Mouse (Mus musculus): ENCODE measurements at regions not wholly inside any gene's neighbourhood (a gene's known extent, or its start where the extent isn't known, plus 50 kb on each side); places are given as distances from the start of the nearest gene placed in this dataset.

DNA sequence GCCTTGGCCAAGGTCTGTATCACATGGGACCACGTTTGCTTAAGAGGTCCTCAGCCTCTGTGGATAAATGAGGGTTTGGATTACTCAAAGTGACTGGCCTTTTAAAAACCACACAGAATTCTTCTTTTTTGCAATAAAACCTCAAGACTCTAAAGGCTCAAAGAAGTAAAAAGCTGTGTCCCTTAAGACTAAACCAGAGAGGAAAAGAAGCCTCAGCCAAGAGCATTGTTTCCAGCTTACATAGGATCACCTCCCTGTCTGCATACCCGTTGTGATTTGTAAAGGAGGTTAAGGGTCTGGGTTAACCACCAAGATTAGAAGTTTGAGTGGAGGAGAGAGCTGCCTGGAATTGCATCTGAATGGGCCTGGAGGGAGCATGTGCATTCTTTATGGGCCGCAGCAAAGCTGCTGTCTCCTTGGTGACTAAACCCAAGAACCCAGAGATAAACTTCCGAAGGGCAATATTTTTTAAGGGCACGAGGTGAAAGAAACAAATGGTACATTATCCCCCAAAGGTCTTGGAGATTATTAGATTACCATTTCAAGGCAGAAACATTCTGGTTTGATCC lies 297.4 kb downstream of the Cxcl12 start:
- 39% methylated on average over 5 of the region's 5 CpGs for WGBS

DNA sequence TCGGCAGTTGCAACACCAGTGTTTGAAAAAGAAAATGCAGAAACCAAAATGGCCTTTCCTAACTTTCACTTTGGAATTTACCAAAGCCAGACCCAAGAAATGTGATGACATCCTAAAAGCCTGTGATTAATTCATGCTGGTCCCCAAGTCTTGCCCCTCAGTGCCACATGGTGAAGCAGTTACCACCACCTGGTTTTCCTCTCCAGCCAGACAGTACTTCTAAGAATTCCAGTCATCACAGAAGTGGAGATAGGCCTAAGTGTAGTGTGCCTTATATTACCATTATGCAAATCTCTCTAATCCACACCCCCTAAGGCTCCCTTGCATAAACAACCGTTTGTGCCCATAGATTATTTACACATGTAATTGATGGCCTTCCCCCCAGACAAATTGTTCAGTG lies 311.0 kb downstream of the Cxcl12 start:
- Histone ChIP-seq H3K27me3 (ENCODE audit: insufficient read depth, low read length) (no peaks in the 10 kb centered on the region), H3K4me3 (ENCODE audit: low read depth, low read length) (no peak overlapping the region), H3K4me2 (ENCODE audit: low read depth) (no peak overlapping the region), H3K4me1 (ENCODE audit: insufficient read depth) (no peaks in the 10 kb centered on the region), H3K9me3 (ENCODE audit: low read length) (no peaks in the 10 kb centered on the region), H3K36me3 (ENCODE audit: insufficient read depth) (no peaks in the 10 kb centered on the region), H3K9ac (no peak overlapping the region), H3K27ac (ENCODE audit: low read depth, low read length) (no peak overlapping the region)
- WGBS: 56% methylated on average over 2 of the region's 2 CpGs
- no peak for TF ChIP-seq CTCF (IDR thresholded peaks at IDR 0.05; ENCODE audit: low read depth)
- ATAC-seq: no peak
- no peak for DNase-seq

More for the DNA sequence above, 297.4 kb downstream of the Cxcl12 start:
- no peak for TF ChIP-seq CTCF (IDR thresholded peaks at IDR 0.05; ENCODE audit: low read depth)
- DNase-seq (no peak), ATAC-seq (no peak)
- Histone ChIP-seq H3K4me1 (ENCODE audit: insufficient read depth) (no peaks in the 10 kb centered on the region), H3K9me3 (ENCODE audit: low read length) (no peaks in the 10 kb centered on the region), H3K36me3 (ENCODE audit: insufficient read depth) (no peaks in the 10 kb centered on the region), H3K27me3 (ENCODE audit: insufficient read depth, low read length) (no peaks in the 10 kb centered on the region), H3K9ac (no peak overlapping the region), H3K27ac (ENCODE audit: low read depth, low read length) (no peak overlapping the region), H3K4me3 (ENCODE audit: low read depth, low read length) (no peak overlapping the region), H3K4me2 (ENCODE audit: low read depth) (no peak overlapping the region)

DNA sequence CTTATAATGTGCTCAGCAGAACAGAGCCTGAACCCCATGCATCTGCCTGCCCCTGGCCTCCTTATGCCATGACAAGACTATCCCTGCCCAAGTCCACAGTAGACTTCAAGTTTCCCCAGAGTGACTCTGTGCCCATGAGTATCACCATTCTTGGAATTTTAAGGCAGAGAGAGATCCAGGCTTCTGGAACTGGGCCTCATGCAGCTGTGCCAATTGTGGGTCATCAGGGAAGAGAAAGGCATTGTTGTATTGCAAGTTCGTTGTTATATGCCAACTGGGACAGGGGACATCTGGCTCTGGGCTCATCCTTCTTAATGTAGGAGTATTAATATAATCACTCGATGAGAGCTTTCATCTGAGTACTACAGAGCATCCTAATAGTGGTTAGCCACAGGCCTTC lies 312.1 kb downstream of the Cxcl12 start:
- WGBS: 83% methylated on average over 2 of the region's 2 CpGs

GRCm38 (mm10) chr6:117489161-117489560 lies 320.8 kb downstream of the Cxcl12 start:
- TF ChIP-seq CTCF (IDR thresholded peaks at IDR 0.05; ENCODE audit: low read depth): no peak
- H3K9me3 ChIP-seq (ENCODE audit: low read length): no peaks in the 10 kb centered on the region
- DNase-seq: no peak
- 90% methylated on average over 4 of the region's 4 CpGs for WGBS
- no peak overlapping the region for H3K4me3 ChIP-seq (ENCODE audit: low read depth, low read length)
- no peak overlapping the region for H3K9ac ChIP-seq
- H3K4me2 ChIP-seq (ENCODE audit: low read depth): no peak overlapping the region
- ATAC-seq: no peak
- no peaks in the 10 kb centered on the region for H3K36me3 ChIP-seq (ENCODE audit: insufficient read depth)
- H3K27ac ChIP-seq (ENCODE audit: low read depth, low read length): no peak overlapping the region
- H3K4me1 ChIP-seq (ENCODE audit: insufficient read depth): no peaks in the 10 kb centered on the region
- no peaks in the 10 kb centered on the region for H3K27me3 ChIP-seq (ENCODE audit: insufficient read depth, low read length)

More for the DNA sequence above, 312.1 kb downstream of the Cxcl12 start:
- no peak for TF ChIP-seq CTCF (IDR thresholded peaks at IDR 0.05; ENCODE audit: low read depth)
- ATAC-seq: no peak
- Histone ChIP-seq H3K4me3 (ENCODE audit: low read depth, low read length) (no peak overlapping the region), H3K4me1 (ENCODE audit: insufficient read depth) (no peaks in the 10 kb centered on the region), H3K9ac (no peak overlapping the region), H3K27ac (ENCODE audit: low read depth, low read length) (no peak overlapping the region), H3K36me3 (ENCODE audit: insufficient read depth) (no peaks in the 10 kb centered on the region), H3K4me2 (ENCODE audit: low read depth) (no peak overlapping the region), H3K9me3 (ENCODE audit: low read length) (no peaks in the 10 kb centered on the region), H3K27me3 (ENCODE audit: insufficient read depth, low read length) (no peaks in the 10 kb centered on the region)
- DNase-seq: no peak

DNA sequence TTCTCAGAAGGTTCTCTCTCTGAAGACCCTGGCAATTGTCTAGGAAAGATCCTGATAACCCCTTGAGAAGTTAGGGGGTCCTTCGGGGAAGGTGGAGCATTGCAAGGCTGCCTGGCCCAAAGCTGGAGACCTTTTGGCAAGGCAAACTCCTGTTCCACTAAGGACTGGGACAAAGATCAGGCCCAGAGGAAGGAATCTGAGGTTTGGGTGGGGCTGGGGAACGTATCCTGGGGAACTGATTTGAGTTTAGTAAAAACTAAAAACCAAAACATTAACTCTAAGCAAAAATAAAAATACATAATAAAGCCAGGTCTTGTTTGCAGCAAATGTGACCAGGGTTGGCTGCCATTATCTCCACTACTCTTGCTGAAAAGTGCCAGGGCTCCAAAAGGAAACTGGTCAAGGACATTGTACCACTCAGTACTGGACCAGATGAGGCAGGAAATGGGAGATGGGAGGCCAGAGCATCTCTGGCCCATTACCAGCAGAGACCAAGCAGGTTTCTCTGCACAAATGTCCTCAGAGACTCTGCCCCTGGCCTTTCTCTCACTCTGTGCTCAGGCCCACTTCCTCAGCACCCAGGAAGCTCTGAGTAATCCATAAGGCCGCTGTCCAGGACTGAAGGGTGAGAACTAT lies 321.5 kb downstream of the Cxcl12 start:
- WGBS: 92% methylated on average over 3 of the region's 3 CpGs
- no peak overlapping the region for H3K4me2 ChIP-seq (ENCODE audit: low read depth)
- H3K27me3 ChIP-seq (ENCODE audit: insufficient read depth, low read length): no peaks in the 10 kb centered on the region
- ATAC-seq (no peak), DNase-seq (no peak)
- H3K4me1 ChIP-seq (ENCODE audit: insufficient read depth): no peaks in the 10 kb centered on the region
- TF ChIP-seq CTCF (IDR thresholded peaks at IDR 0.05; ENCODE audit: low read depth): no peak
- H3K36me3 ChIP-seq (ENCODE audit: insufficient read depth): no peaks in the 10 kb centered on the region
- no peaks in the 10 kb centered on the region for H3K9me3 ChIP-seq (ENCODE audit: low read length)
- H3K27ac ChIP-seq (ENCODE audit: low read depth, low read length): no peak overlapping the region
- H3K9ac ChIP-seq: no peak overlapping the region
- H3K4me3 ChIP-seq (ENCODE audit: low read depth, low read length): no peak overlapping the region

GRCm38 (mm10) chr6:117494971-117495370 lies 326.6 kb downstream of the Cxcl12 start:
- no peaks in the 10 kb centered on the region for H3K9me3 ChIP-seq (ENCODE audit: low read length)
- TF ChIP-seq CTCF (IDR thresholded peaks at IDR 0.05; ENCODE audit: low read depth): no peak
- H3K4me3 ChIP-seq (ENCODE audit: low read depth, low read length): no peak overlapping the region
- no peak overlapping the region for H3K27ac ChIP-seq (ENCODE audit: low read depth, low read length)
- no peak overlapping the region for H3K9ac ChIP-seq
- DNase-seq (no peak), ATAC-seq (no peak)
- WGBS: 90% methylated on average over 1 of the region's 1 CpGs
- no peaks in the 10 kb centered on the region for H3K4me1 ChIP-seq (ENCODE audit: insufficient read depth)
- H3K36me3 ChIP-seq (ENCODE audit: insufficient read depth): no peaks in the 10 kb centered on the region
- H3K4me2 ChIP-seq (ENCODE audit: low read depth): no peak overlapping the region
- no peaks in the 10 kb centered on the region for H3K27me3 ChIP-seq (ENCODE audit: insufficient read depth, low read length)

DNA sequence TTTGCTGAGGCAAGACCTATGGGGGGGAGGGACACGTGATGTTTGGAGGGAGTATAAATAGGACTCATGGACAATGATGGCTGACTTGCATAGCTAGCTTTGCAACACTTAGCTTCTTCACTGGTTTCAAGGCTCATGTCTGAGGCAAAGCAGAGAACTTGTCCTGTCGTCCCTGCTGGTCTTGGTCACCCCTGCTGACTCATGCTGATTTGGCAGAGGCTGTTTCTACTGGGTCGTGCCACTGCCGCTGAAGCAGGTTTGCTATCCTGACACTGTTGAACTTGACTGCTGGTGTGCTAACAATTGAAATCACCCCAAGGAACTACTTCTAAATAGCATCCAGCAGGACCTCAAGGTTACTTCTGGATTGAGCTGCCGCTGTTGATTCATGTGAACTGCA lies 329.0 kb downstream of the Cxcl12 start:
- Histone ChIP-seq H3K4me3 (ENCODE audit: low read depth, low read length) (no peak overlapping the region), H3K36me3 (ENCODE audit: insufficient read depth) (no peaks in the 10 kb centered on the region), H3K27me3 (ENCODE audit: insufficient read depth, low read length) (no peaks in the 10 kb centered on the region), H3K4me2 (ENCODE audit: low read depth) (no peak overlapping the region), H3K9me3 (ENCODE audit: low read length) (no peaks in the 10 kb centered on the region), H3K27ac (ENCODE audit: low read depth, low read length) (no peak overlapping the region), H3K9ac (no peak overlapping the region), H3K4me1 (ENCODE audit: insufficient read depth) (no peaks in the 10 kb centered on the region)
- DNase-seq (no peak), ATAC-seq (no peak)
- 81% methylated on average over 5 of the region's 5 CpGs for WGBS
- TF ChIP-seq CTCF (IDR thresholded peaks at IDR 0.05; ENCODE audit: low read depth): no peak

Measured in forebrain, postnatal 0 days (tissue).